Mouse (Mus musculus) thymus, adult 2 months (tissue): ENCODE measurements around the gene Cnksr3.

Experiments used
- CTCF ChIP-seq: fragments of 200-500 bp; IDR thresholded peaks from 2 replicates; pipeline ENCODE4 v1.5.1; 2012; ENCODE audit warnings: mild to moderate bottlenecking, control low read depth, low read length, moderate library complexity, borderline replicate concordance; ENCODE audit not compliant: control insufficient read depth, poor library complexity, insufficient read depth; ENCODE audit errors: extremely low read depth
- POLR2A ChIP-seq: fragments of 200-500 bp; IDR thresholded peaks from 2 replicates; pipeline ENCODE4 v1.6.1; 2012; ENCODE audit warnings: mild to moderate bottlenecking, low read length, control low read depth, moderate library complexity; ENCODE audit not compliant: control insufficient read depth, poor library complexity, insufficient read depth; ENCODE audit errors: extremely low read depth

DNA sequence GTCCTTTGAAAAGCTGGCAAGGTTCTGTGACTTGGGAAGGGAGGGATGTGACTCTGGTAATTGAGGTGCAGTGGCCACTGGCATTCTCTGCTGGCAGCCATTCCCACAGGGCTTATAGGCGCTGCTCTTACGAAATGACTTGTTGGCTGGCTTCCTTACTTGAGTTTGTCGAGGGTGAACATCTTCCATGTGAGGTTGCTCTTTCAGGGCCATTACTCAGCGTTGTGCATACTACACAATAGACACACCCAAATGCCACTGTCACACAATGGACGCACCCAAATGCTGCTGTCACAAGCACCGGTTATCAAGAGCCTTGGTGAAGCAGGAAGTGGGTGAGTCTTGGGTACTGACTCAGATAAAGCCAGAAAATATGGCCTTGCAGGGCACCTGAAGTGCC lies 22.8 kb downstream of the Cnksr3 start:
- TF ChIP-seq CTCF (no peak), POLR2A (no peak)
